Mouse (Mus musculus): ENCODE results near the gene Tsc22d1. TPM values are rescaled to one million over a fixed set of nuclear protein-coding genes. Genes with fewer than 3 reads are reported as not detected.

The Tsc22d1 gene
- polyA plus RNA-seq (2015; fragmentation: Nextera tagmentation; extraction: Ambion mirVana), result 644 and 657 TPM in 2 replicates

- peak within 1 kb of the TSS; percentile 100 for H3K27ac ChIP-seq
- no peaks in the 10 kb centered on the region for H3K27me3 ChIP-seq
- under 1% methylated on average over 102 of the region's 128 CpGs for WGBS
- H3K9ac ChIP-seq (replicated peaks), result peak within 1 kb of the TSS; percentile 100
- H3K4me2 ChIP-seq (replicated peaks), result peak within 1 kb of the TSS; percentile 99
- no peaks in the 10 kb centered on the region for H3K9me3 ChIP-seq
- peak within 1 kb of the TSS; percentile 97 for H3K4me3 ChIP-seq (replicated peaks)
- peaks cover 41% of the 10 kb centered on the region for H3K4me1 ChIP-seq (replicated peaks)
- peak; percentile 46 for ATAC-seq
- H3K36me3 ChIP-seq, result peaks cover 24% of the 10 kb centered on the region
Observed at GRCm38 (mm10) chr14:76414862-76415780, at the start of gene Tsc22d1. Tsc22d1 (plus strand) TSS chr14:76414961.

- Histone ChIP-seq H3K9ac (replicated peaks) (no peak overlapping the region), H3K9me3 (no peaks in the 10 kb centered on the region), H3K27ac (no peak overlapping the region), H3K4me3 (replicated peaks) (no peak overlapping the region), H3K36me3 (no peaks in the 10 kb centered on the region), H3K4me1 (replicated peaks) (no peaks in the 10 kb centered on the region; the same call in 1 of the 2 replicates), H3K27me3 (no peaks in the 10 kb centered on the region), H3K4me2 (replicated peaks) (no peak overlapping the region)
- WGBS, result 92% methylated on average over 6 of the region's 6 CpGs
- no peak for ATAC-seq
Observed at GRCm38 (mm10) chr14:76373638-76374037, 41.1 kb upstream of the Tsc22d1 start.

DNA sequence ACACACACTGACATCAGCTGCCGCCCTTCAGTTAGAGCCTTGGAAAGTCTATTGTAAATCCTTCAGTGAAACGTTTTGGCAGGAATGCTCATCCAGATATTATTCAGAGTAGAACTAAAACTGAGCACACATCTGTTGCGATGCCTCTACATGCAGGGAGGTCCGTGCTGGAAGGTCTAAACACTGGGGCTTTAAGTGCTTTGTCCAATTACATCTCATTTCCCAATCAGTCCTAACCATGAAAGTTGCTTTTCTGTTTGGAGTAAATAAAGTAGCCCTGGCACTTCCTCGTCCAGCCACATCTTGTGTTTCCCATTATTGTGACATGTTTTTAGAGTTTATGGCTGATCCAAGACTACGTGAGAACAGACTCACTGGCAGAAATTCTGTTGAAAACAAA lies 40.2 kb upstream of the Tsc22d1 start:
- Histone ChIP-seq H3K4me1 (replicated peaks) (no peaks in the 10 kb centered on the region; the same call in 1 of the 2 replicates), H3K4me2 (replicated peaks) (no peak overlapping the region), H3K36me3 (no peaks in the 10 kb centered on the region), H3K9me3 (no peaks in the 10 kb centered on the region), H3K9ac (replicated peaks) (no peak overlapping the region), H3K4me3 (replicated peaks) (no peak overlapping the region), H3K27ac (no peak overlapping the region), H3K27me3 (no peaks in the 10 kb centered on the region)
- 80% methylated on average over 6 of the region's 6 CpGs for WGBS
- ATAC-seq, result no peak

GRCm38 (mm10) chr14:76376561-76376960 lies 38.2 kb upstream of the Tsc22d1 start:
- 87% methylated on average over 5 of the region's 5 CpGs for WGBS
- ATAC-seq, result no peak
- H3K9me3 ChIP-seq, result no peaks in the 10 kb centered on the region

GRCm38 (mm10) chr14:76379411-76379810 lies 35.4 kb upstream of the Tsc22d1 start:
- Histone ChIP-seq H3K36me3 (no peaks in the 10 kb centered on the region), H3K4me2 (replicated peaks) (no peak overlapping the region), H3K9me3 (no peaks in the 10 kb centered on the region), H3K27ac (no peak overlapping the region), H3K4me3 (replicated peaks) (no peak overlapping the region), H3K27me3 (no peaks in the 10 kb centered on the region), H3K9ac (replicated peaks) (no peak overlapping the region), H3K4me1 (replicated peaks) (no peaks in the 10 kb centered on the region; the same call in 1 of the 2 replicates)
- no peak for ATAC-seq
- WGBS, result 96% methylated on average over 3 of the region's 3 CpGs

More at GRCm38 (mm10) chr14:76376561-76376960, 38.2 kb upstream of the Tsc22d1 start:
- Histone ChIP-seq H3K27ac (no peak overlapping the region), H3K9ac (replicated peaks) (no peak overlapping the region), H3K36me3 (no peaks in the 10 kb centered on the region), H3K4me1 (replicated peaks) (no peaks in the 10 kb centered on the region; the same call in 1 of the 2 replicates), H3K27me3 (no peaks in the 10 kb centered on the region), H3K4me2 (replicated peaks) (no peak overlapping the region), H3K4me3 (replicated peaks) (no peak overlapping the region)

GRCm38 (mm10) chr14:76388025-76388424 lies 26.7 kb upstream of the Tsc22d1 start:
- 70% methylated on average over 7 of the region's 7 CpGs for WGBS
- Histone ChIP-seq H3K27ac (no peak overlapping the region), H3K9ac (replicated peaks) (no peak overlapping the region), H3K4me2 (replicated peaks) (no peak overlapping the region), H3K4me3 (replicated peaks) (no peak overlapping the region), H3K4me1 (replicated peaks) (no peaks in the 10 kb centered on the region), H3K9me3 (no peaks in the 10 kb centered on the region), H3K36me3 (no peaks in the 10 kb centered on the region), H3K27me3 (no peaks in the 10 kb centered on the region)
- ATAC-seq, result no peak

DNA sequence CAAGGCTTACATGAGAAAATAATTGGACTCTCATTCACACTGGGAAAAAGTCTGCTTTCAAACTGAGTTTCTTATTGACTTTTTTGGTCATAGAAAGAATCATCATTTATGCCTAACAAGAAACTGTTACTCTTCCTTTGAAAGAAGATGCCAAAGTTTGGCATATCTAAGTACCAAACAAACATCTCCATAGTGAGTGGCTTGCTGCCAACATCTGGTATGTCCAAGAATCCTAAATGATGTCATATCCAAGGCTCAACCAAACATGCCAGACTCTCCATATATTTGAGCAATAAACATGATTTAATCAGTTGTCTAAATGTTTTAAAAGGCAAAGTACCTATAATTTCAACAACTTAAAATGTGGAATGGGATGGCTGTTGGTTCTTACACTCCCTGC lies 16.5 kb upstream of the Tsc22d1 start:
- Histone ChIP-seq H3K4me3 (replicated peaks) (no peak overlapping the region), H3K27ac (no peak overlapping the region), H3K9ac (replicated peaks) (no peak overlapping the region), H3K9me3 (no peaks in the 10 kb centered on the region), H3K4me2 (replicated peaks) (no peak overlapping the region), H3K4me1 (replicated peaks) (0 out of 2 replicates have a peak, but pooled peaks cover 5% of the 10 kb centered on the region), H3K36me3 (no peaks in the 10 kb centered on the region), H3K27me3 (no peaks in the 10 kb centered on the region)
- ATAC-seq, result no peak

GRCm38 (mm10) chr14:76402574-76402973 lies 12.2 kb upstream of the Tsc22d1 start:
- no peak for ATAC-seq
- H3K9ac ChIP-seq (replicated peaks), result no peak overlapping the region
- H3K27me3 ChIP-seq, result no peaks in the 10 kb centered on the region
- H3K27ac ChIP-seq, result no peak overlapping the region
- H3K4me3 ChIP-seq (replicated peaks), result no peak overlapping the region
- no peaks in the 10 kb centered on the region for H3K36me3 ChIP-seq
- H3K4me2 ChIP-seq (replicated peaks), result no peak overlapping the region
- WGBS, result 97% methylated on average over 4 of the region's 4 CpGs
- H3K4me1 ChIP-seq (replicated peaks), result no peaks in the 10 kb centered on the region
- H3K9me3 ChIP-seq, result no peaks in the 10 kb centered on the region

GRCm38 (mm10) chr14:76409111-76409510 lies 5.7 kb upstream of the Tsc22d1 start:
- Histone ChIP-seq H3K36me3 (no peaks in the 10 kb centered on the region), H3K4me3 (replicated peaks) (no peak overlapping the region), H3K4me1 (replicated peaks) (peaks cover 5% of the 10 kb centered on the region; the same call in 1 of the 2 replicates), H3K27me3 (no peaks in the 10 kb centered on the region), H3K4me2 (replicated peaks) (no peak overlapping the region), H3K9me3 (no peaks in the 10 kb centered on the region), H3K27ac (no peak overlapping the region), H3K9ac (replicated peaks) (no peak overlapping the region)
- no peak for ATAC-seq
- 72% methylated on average over 8 of the region's 8 CpGs for WGBS

DNA sequence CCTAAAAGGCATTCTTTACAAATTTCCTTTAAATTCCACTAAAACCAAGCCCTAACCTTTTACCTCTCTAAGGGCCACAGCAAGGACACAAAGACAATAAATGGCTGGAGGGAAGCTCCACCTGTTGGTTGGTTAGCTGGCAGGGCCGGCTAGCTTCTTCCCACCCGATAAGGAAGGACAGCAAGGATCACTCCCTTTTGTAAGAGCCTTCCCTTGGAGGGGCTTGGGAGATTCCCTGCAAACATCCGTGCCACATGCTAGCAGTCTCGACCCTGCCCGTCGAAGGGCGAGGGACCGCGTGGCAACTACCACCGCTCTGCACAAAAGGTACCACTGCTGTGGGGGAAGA lies 1.0 kb upstream of the Tsc22d1 start:
- ATAC-seq, result no peak
- H3K4me3 ChIP-seq (replicated peaks), result peak overlapping the region; percentile 97
- under 1% methylated on average over 10 of the region's 10 CpGs for WGBS

GRCm38 (mm10) chr14:76414122-76414861 lies 469 bp upstream of the Tsc22d1 start:
- Histone ChIP-seq H3K4me1 (replicated peaks) (peaks cover 37% of the 10 kb centered on the region), H3K9ac (replicated peaks) (peak overlapping the region; percentile 100), H3K36me3 (peaks cover 24% of the 10 kb centered on the region), H3K27ac (peak overlapping the region; percentile 100), H3K9me3 (no peaks in the 10 kb centered on the region), H3K4me3 (replicated peaks) (peak overlapping the region; percentile 97), H3K4me2 (replicated peaks) (peak overlapping the region; percentile 99), H3K27me3 (no peaks in the 10 kb centered on the region)
- WGBS, result under 1% methylated on average over 40 of the region's 81 CpGs
- peak; percentile 95 for ATAC-seq

More for the DNA sequence above, 1.0 kb upstream of the Tsc22d1 start:
- Histone ChIP-seq H3K9ac (replicated peaks) (peak overlapping the region; percentile 80), H3K9me3 (no peaks in the 10 kb centered on the region), H3K36me3 (peaks cover 24% of the 10 kb centered on the region), H3K27ac (peak overlapping the region; percentile 100), H3K27me3 (no peaks in the 10 kb centered on the region), H3K4me1 (replicated peaks) (peaks cover 32% of the 10 kb centered on the region), H3K4me2 (replicated peaks) (peak overlapping the region; percentile 99)

DNA sequence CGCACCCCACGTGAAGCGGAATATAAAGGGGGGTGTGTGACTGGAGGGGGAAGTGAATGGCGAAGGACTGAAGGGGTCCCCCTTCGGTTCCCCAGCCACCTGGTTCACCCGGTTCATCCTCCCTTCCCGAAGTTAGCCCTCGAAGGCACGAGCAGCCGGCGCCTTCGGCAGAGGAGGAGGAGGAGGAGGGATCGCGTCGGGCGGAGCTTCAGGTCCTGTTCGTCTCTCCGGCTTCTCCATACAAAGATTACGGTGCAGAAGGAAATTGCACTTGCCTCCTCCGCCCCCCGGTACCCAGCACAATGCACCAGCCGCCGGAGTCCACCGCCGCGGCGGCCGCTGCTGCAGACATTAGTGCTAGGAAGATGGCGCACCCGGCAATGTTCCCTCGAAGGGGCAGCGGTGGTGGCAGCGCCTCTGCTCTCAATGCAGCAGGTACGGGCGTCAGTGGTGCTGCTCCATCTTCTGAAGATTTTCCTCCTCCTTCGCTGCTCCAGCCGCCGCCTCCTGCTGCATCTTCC lies 1.1 kb downstream of the Tsc22d1 start:
- peak; percentile 0; the same call in 1 of the 2 replicates for ATAC-seq
- H3K36me3 ChIP-seq, result peaks cover 24% of the 10 kb centered on the region
- H3K4me2 ChIP-seq (replicated peaks), result peak overlapping the region; percentile 99
- H3K4me1 ChIP-seq (replicated peaks), result peaks cover 47% of the 10 kb centered on the region
- no peaks in the 10 kb centered on the region for H3K27me3 ChIP-seq
- peak overlapping the region; percentile 97 for H3K4me3 ChIP-seq (replicated peaks)
- no peaks in the 10 kb centered on the region for H3K9me3 ChIP-seq
- peak overlapping the region; percentile 100 for H3K9ac ChIP-seq (replicated peaks)
- under 1% methylated on average over 36 of the region's 38 CpGs for WGBS
- peak overlapping the region; percentile 100 for H3K27ac ChIP-seq

All from midbrain, embryonic 13.5 days (tissue).